Mouse (Mus musculus): Measurements from ENCODE around the gene Upp2.

Upp2 gene

GRCm38 (mm10) chr2:58614851-58615250 is 47.8 kb downstream of the Upp2 start:
- DNase-seq (ENCODE audit: low spot score in 2 of 2) = no peak

- no peak for DNase-seq (ENCODE audit: low spot score in 2 of 2)
These were observed 48.7 kb downstream of the Upp2 start for GRCm38 (mm10) chr2:58615766-58616165.

- no peak for DNase-seq (ENCODE audit: low spot score in 2 of 2)
These were observed 58.1 kb downstream of the Upp2 start for GRCm38 (mm10) chr2:58625186-58625585.

DNA sequence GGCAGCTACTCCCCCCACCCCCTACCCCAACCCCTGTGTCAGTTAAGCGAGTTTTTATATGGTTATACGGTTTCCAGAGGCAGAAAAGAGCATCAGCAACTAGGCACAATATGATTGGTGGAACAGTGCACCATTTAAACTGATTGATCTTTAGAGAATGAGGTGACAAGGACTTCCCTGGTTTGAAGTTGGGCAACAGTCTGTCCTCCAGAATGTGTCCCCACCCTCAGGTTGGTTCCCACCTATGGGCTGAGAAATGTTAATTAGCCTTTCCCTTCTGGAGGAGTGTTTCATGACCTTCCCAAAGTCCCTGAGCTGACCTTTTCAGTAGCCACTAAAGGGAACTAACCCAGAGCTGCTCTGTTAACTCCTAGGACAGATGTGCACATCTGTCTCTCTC is 58.6 kb downstream of the Upp2 start:
- no peak for DNase-seq (ENCODE audit: low spot score in 2 of 2)

DNA sequence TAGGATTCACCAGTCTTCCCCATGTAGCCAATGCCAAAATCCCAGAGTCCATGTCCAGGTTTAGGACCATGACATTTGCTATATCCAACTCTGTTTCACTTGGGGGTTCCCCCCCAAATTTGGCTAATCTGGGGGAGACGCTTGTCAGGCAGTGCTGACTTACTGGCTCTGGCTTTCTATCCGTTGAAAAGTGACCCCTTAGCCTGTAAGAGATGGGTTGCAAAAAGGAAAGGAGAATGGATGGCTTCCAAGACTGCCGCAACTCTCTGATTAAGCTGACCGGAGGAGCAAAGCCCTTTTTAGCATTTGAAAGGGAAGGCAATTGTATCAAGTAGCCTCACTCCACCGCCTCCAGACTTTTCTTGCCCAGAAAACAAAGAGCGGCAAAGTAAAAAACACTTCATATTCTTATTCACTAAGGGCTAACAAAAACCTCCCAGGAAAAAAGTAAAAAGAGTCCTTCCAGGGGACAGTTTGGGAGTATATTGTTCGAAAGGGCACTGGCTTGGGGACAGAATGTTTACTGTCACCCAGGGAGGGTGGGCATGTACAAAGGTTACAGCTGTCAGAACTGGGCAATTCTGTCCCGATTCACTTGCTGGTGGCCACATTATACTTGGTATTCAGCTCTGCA is 59.2 kb downstream of the Upp2 start:
- no peak for DNase-seq (ENCODE audit: low spot score in 2 of 2)

DNA sequence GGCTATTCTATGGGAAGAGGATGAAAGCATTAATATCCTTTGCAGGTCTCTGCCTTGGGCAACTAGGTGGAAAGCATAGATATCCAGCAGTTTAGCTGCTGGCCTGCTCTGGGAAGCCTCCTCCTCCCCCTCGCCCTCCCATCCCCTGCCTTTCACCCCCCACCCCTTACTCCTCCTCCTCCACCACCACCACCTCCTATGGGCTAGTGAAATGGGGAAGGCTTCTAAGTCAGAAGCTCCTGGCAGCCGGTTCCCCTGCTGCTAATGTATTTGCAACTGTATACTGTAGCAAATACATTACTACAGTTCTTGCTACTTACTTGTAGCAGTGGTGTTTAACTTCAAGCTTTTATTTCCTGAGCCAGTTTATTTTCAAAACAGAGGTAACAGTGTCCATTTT is 60.9 kb downstream of the Upp2 start:
- no peak for DNase-seq (ENCODE audit: low spot score in 2 of 2)

GRCm38 (mm10) chr2:58628993-58629392 is 61.9 kb downstream of the Upp2 start:
- no peak for DNase-seq (ENCODE audit: low spot score in 2 of 2)

- no peak for DNase-seq (ENCODE audit: low spot score in 2 of 2)
These were observed 62.3 kb downstream of the Upp2 start for GRCm38 (mm10) chr2:58629440-58629839.

- DNase-seq (ENCODE audit: low spot score in 2 of 2) = no peak
These were observed 66.7 kb downstream of the Upp2 start for GRCm38 (mm10) chr2:58633791-58634190.

DNA sequence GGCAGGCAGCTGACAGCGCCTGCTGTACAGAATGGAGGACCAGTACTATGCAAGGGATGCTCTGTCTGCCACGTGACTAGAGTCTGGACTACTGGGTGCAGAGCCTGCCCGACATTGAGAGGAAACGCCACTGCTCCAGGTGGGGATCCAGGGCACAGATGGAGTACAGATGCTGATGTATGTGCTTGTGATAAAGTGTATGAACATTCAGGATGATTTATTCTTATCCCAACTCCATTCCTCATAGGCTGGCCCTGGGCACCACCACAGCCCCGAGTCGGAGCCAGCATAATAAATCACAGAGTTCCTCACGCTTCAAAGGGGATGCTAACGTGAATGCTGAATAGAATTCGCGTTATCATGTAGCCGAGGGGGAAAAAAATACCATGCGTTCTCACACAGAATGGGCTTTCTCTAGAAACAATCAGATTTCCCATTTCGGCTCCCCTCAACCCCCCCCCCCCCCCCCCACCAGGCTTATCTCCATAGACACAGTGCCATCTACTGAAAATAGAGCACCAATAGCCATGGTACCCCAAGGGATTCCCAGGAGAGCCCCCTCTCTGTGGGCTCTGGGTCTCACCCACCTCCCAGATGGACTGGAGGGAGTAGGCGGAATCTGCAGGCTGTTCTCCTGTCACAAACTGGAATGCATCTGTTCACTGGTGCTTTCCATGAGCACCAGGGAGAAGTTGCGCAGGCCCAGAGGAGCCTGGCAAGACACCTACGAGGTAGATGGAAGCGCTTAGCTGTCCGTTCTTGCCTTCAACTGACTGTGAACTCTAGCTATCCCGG is 74.9 kb downstream of the Upp2 start:
- DNase-seq (ENCODE audit: low spot score in 2 of 2) = no peak

DNA sequence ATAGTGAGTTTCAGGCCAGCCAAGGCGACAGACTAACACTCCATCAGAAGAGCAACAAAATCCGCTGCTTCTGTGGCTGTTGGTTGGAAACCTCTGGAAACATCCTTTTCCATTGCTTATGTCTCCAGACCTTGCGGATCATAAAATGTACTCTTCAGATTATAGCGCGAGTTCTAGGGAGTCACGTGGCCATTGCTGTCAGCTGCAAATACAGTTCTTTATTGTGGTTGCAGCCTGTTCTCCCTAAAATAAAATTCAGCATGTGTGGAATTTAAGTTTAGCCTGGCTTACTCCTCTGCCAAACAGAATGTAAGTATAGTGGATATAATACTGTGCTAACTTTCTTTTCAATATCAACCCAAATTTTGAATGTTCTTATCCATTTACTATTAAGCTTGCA is 78.6 kb downstream of the Upp2 start:
- no peak for DNase-seq (ENCODE audit: low spot score in 2 of 2)

DNA sequence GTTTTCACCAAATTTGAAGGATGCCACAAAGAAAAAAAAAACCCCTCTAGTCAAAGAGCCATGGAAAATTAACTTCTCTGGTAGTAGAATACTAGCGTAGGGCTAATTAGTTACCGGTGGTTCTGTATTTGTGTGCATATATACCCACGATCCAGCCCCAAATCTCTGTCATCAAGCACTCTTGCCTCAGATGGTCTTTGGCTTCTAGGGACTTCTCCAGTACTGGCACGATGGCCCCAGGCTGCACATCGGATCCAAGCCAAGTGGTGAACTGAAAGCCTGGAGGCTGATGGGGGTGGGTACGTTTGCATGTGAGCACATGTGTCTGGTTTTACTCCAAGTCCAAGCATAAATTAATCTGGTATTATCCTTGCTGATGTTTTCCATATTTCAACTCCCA is 88.1 kb downstream of the Upp2 start:
- no peak for DNase-seq (ENCODE audit: low spot score in 2 of 2)

DNA sequence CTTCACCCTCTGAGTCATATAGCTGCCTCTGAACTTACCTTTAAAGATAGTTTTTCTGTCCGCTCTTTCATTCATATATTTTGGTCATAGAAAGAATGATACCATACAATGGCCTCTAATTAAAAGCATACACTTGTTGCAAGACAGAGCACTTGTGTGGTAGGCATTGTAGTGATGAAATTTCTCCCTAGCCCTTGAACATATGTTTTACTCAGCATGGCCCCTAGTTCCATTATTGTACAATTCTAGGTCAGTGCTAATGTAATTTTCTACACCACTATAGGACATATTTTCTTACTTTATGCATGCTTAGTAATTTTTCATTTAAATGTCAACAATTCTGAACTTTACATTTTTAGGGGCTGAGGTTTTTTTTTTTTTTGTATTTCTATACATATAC is 89.9 kb downstream of the Upp2 start:
- no peak for DNase-seq (ENCODE audit: low spot score in 2 of 2)

GRCm38 (mm10) chr2:58657855-58658254 is 90.8 kb downstream of the Upp2 start:
- DNase-seq (ENCODE audit: low spot score in 2 of 2) = no peak

DNA sequence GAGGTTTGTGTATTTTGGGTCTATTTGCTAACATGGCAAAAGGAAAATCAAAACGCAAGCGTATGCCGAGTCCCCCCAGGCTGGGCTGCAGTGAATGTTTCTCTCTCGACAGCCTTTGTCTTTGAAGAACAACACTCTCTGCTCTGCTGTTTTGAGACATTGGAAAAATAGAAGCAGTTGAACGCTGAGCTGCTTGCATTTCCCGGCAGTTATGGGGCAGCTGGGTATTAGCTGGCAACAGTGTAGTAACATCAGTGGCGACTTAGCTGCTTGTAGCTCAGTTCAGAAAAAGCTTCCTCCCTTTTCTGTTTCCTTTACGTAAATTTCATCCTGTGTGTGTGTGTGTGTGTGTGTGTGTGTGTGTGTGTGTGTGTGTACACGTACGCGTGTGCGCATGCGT is 93.5 kb downstream of the Upp2 start:
- no peak for DNase-seq (ENCODE audit: low spot score in 2 of 2)

- no peak for DNase-seq (ENCODE audit: low spot score in 2 of 2)
These were observed 94.0 kb downstream of the Upp2 start for GRCm38 (mm10) chr2:58661116-58661515.

GRCm38 (mm10) chr2:58662661-58663060 is 95.6 kb downstream of the Upp2 start:
- no peak for DNase-seq (ENCODE audit: low spot score in 2 of 2)

- DNase-seq (ENCODE audit: low spot score in 2 of 2) = no peak
These were observed 96.5 kb downstream of the Upp2 start for GRCm38 (mm10) chr2:58663404-58664120.

DNA sequence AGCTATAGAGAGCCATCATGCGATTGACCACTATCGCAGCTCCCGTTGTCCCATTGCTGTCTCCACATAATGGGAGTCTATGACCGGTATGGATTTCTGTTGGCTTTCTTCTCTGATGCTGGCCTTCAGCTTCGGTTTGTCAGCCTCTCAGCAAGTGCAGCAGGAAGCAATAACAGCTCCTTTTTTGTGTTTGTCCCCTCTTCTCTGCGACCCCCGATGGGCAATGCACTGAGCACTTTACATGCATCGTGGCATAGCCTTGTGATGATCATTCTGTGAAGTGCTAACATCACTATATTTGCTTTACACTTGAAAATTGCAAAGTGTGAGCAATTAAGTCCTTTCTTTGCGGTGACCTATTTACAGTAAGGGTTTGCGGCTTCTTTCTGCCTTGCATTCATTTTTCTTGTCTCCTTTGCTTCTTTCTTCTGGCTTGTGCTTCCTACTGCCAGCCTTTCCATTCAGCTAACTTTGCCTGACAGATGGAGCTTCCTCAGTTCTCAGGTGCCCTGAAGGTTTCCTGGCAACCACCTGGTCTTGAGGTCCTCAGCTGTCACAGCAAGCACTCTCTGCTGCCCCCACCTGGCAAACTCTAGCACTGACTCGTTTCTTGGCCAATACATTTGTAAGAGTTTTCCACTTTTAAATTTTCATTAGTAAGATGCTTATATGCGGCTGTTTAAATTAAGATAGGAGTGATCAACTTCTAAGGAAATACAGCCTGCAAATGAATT is 98.2 kb downstream of the Upp2 start:
- DNase-seq (ENCODE audit: low spot score in 2 of 2) = peak in 1 of 2 experiments; percentile 28

- no peak for DNase-seq (ENCODE audit: low spot score in 2 of 2)
These were observed 100.2 kb downstream of the Upp2 start for GRCm38 (mm10) chr2:58667298-58667697.

DNA sequence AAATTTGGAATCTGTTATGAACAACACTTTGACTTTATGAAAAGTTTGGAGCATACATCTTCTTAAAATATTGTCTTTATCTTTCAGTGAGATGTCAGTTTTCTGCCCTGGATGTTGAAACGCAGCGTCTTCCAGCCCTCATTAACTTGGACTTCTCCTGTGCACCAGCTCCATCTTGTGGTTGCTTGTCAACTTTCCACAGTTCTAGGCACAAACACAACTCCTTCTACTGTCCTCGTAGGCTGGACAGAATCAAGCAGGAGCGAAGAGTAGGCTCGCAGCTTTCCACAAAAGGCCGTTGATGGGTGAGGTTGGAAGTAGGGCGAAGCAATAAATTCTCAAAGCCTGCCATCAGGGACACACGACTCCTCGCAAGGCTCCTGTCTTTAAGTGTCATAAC is 100.9 kb downstream of the Upp2 start:
- DNase-seq (ENCODE audit: low spot score in 2 of 2) = peak in 1 of 2 experiments; percentile 58

DNA sequence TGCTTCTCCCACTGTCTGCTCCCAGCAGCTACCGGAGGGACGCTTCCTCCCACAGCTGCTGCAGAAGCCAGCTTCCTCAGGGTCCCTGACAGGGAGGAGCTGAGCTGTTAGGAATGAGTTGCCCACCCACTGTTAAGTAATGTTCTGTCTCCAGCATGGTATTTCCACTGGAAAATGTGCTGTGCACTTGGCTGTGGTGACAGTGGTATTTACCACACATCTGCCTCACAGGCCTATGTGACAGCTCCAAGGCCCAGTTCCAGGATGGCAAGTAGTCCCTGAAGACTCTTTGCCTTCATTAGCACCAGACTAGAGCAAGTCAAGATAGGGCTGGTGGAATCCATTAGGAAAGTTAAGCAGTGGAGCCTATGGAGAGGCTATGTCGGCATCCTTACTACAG is 102.0 kb downstream of the Upp2 start:
- DNase-seq (ENCODE audit: low spot score in 2 of 2) = no peak

Measured in heart, adult 9 months (tissue).